Mouse (Mus musculus) megakaryocyte, embryonic 14.5 days (primary cell): ENCODE data around the gene Rasgrp3.

Experiments used
- FLI1 ChIP-seq: IDR thresholded peaks from 2 replicates; pipeline ENCODE4 v1.6.1; 2012; ENCODE audit warnings: low read length, inconsistent platforms, mixed read lengths
- GATA1 ChIP-seq: IDR thresholded peaks from 3 replicates; pipeline ENCODE4 v1.6.1; 2012; ENCODE audit warnings: mixed read lengths, low read length, inconsistent platforms, borderline replicate concordance

- TF ChIP-seq GATA1, result no peak
- TF ChIP-seq FLI1, result no peak
Measured at GRCm38 (mm10) chr17:75440619-75441018, 4.9 kb downstream of the Rasgrp3 start.
